Mouse (Mus musculus) retina, adult 2 months (tissue): Measurements from ENCODE around the gene Ston2.

Experiments
- DNase-seq: peaks from one replicate; pipeline ENCODE4 v3.0.0-alpha.2; 2012; ENCODE audit warnings: low read depth, low spot score

Ston2 gene

DNA sequence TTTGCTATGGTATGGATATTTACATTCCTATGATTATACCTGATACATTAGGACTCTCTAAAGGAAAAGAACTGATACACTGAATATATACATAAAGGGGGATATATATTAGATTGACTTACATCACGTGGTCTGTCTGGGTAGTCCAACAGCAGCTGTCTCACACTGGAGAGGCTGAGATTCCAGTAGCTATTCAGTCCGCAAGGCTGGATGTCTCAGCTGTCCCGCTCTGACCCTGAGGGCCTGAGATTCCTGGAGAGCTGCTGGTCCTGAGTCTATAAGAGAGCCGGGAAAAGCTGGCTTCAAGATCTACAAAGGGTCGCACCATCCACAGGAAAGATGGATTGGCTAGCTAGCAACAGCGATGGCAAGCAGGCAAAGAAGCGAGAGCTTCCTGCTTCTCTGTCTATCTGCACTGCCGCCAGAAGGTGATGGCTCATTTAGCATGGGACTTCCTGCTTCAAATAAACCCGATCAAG is at the start of gene Ston2:
Ston2 (minus strand) TSS at position 429 of the 479 bp plus-strand sequence.
- no peak for DNase-seq

DNA sequence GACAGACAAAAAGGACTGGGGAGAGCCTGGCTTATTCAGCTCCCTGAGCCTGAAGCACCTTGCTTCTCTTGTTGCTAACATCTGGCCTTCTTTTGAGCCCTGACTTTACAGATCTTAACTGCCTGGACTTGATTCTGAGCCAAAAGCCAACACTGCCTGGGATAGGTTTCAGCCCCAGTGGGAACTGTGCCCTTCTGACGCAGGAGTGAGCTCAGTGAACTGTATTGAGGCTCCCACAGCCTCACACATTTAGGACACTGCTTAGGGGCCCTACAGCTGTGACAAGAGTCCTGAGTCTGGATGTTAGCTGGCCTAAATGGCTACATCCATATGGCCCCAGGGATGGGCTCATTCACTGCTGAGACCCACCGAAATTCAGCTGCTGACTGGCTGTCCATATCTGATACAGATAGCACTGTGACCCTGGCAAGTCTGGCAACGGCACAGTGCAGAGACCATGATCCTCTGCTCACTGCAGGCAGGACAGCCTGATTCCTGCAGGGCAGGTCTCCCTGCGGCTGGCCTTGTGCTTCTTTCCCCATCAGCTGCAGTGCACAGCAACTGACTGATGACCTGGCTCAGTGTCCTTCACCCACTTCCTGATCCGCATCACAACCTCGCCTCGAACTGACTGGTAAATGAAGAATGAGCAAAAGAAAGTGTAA is 49.3 kb upstream of the Ston2 start:
- DNase-seq: no peak

DNA sequence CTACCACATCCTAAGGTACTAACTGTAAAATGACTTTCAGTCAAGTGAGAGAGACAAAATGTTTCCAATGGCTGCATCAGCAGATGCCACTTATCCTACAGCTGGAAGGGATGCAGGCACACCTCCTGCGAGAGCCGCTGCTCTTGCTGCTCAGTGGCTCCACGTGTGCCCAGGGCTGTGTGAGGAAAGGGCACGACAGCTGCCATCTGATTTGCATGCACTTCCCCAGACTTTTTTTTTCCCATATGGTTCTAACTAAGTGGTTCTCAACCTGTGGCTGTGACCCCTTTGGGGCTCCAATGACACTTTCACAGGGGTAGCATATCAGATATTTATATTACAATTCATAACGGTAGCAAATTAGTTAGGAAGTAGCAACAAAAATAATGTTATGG is 45.7 kb upstream of the Ston2 start:
- DNase-seq: no peak

DNA sequence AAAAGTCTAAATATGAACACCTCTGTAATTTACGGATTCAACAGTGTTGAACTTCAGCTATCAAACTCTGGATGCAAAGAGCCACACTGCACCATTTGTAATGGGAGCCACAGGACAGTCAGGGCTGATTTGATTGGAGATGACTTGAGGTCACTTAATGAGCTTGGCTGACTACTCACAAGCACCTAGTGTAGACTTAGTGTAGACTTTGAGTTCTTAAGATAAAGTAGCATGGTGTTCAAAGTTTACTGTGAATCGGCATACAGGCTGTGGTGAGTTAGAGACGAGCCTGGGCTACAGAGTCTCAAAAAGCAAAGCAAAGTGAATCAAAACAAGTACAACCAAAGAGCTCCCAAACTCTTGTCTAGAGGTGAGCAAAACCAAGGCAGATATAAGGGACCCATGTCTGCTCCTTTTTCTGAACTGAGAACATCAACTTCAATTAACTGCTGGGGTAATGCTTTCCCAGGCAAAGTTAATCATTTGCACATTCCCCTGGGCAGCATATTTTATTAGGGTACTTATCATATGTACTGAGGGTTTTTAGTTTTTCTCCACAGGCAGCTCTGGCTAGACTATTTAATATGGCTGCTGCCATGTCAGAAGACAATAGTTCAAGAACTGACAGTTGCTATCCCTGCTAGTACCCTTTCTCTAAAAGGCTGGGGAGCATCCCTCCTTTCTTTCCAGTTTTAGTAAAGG is 45.2 kb upstream of the Ston2 start:
- DNase-seq: no peak

DNA sequence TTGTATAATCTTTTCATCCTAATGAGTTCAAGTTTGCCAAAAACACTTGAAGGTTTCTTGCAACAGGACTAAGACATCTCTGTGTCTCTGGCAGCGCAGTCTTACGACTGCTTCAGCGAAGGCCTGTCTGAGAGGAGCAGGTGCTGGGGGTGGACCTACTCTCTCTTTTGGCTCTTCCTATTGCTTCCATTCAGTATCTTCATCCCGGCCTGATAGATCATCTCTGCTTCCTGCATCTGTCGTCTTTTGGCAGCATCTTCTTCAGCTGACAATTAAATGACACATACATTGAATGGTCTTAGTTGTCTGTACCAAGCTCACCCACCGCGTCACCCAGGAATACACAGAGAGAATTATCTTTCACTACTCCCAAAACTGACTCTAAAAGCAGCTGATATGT is 43.2 kb upstream of the Ston2 start:
- DNase-seq: no peak

DNA sequence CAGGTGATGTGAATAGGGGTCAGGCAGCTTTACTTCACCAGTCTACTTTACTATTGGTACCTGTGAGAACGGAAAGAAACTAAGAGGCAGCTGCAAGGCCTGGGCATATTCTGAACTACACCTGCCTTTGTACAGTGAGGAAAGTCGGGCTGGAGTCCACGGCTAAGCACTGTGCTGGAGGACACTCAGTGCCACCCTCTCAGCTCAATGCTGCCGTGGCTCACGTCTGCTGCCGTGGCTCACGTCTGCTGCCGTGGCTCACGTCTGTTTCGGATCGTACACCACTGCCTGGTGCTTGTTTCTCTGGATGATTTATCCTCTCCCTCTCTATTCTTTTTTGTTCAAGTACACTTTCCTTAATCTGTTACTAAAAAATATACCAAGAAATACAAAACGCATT is 32.3 kb upstream of the Ston2 start:
- no peak for DNase-seq

DNA sequence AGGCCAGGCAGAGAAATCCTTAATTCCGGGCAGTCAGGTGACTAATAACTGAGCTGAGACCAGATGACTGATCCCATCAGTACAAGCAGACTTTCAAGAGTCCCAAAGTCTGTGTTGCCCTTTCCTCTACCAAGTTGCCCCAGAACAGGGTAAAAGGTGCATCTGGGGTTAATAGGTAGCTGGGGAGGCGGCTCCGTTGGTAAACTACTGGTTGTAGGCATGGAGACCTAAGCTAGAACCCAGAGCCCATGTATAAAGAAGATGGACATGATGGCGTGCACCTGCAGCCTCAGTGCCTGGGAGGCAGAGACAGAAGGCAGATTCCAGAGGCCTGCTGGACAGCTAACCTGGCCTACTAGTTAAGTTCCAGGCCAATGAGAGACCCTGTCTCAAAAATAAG is 30.5 kb upstream of the Ston2 start:
- no peak for DNase-seq

DNA sequence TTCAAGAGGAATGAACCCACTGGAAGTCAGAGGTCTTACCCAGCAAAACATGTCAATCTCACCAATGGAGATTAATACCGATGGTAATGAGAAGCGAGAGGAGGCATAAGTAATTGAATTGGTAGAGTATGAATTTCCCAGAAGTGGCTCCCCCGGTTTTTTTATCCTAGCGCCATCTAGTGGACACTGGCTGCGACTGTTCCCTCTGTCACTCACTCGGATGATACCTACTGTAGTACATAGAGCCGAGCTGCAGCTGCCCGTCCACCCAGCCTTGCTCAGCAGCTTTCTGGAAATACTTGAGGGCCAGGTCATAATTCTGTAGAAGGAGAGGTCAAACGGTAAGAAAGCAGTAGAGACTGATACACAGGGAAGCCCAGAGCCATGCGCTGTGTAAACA is 27.8 kb upstream of the Ston2 start:
- peak; percentile 16 for DNase-seq

DNA sequence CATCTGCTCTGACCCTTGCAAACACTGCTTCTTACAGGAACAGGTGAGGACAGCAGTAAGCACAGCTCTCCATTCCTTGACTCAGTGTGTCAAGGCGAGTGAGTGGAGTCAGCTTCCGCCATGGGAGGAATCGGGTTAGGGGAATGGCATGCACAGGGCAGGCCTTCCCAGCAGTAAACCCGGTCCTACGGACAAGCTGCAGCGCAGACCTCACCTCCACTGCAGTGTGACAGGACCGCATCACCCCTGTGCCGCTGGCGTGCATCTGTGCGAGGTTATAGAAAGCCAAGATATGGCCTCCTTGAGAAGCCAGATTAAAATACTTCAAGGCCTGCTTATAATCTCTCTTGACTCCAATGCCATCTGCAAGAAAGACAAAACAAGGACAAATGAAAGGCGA is 27.4 kb upstream of the Ston2 start:
- no peak for DNase-seq

DNA sequence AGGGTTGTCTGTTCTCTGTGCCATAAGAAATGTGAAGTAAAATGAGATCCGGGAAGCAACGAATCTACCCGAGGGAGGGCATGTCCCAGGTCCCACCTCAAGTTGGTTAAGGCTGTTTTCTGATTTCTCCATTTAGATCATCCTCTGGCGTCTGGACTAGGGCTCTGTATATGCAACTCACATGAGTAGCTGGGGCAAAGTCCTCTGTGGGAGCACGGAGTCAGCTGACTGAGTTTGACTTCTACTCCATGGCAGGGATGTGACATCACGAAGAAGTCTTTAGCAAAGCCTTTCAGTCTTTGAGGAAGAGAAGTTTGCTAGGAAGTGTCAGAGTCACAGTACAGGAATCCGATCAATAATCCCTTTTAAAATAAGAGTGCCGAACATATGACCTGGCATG is 20.7 kb upstream of the Ston2 start:
- DNase-seq: no peak

DNA sequence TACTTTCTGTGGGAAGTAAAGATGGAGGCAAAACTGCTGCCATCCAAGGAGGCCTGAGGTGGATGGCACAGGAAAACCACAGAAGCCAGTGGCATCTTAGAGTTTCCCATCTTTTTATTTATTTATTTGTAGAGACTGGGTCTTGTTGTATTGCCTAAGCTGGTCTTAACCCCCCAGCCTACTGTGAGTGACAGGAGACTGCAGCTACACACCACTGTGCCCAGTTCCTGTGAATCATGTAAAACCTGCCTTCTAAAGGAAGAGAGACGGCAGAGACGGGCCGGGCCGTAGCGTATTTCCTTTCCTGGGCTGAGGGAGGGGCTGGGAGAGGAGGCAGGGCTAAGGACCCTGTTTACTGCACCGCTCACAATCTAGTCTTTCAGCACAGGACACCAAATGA is 19.6 kb upstream of the Ston2 start:
- no peak for DNase-seq

DNA sequence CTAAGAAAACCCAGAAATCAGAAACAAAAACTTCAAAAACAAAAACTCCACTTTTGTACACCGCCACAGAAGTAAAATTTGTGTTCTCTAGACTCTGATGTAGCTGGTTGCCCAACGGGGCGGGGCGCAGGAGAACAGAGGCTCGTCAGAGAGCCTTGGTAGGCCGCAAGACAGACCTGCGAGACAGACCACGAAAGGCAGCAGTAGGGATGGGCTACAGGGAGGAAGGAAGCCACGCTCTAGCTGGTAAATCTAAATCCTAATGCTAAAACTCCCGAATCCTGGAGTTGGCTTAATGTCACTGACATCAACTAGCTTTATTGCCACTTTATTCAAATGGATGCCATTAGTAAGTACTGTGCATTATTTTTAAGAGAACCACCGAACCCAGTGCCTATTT is 18.9 kb upstream of the Ston2 start:
- no peak for DNase-seq

DNA sequence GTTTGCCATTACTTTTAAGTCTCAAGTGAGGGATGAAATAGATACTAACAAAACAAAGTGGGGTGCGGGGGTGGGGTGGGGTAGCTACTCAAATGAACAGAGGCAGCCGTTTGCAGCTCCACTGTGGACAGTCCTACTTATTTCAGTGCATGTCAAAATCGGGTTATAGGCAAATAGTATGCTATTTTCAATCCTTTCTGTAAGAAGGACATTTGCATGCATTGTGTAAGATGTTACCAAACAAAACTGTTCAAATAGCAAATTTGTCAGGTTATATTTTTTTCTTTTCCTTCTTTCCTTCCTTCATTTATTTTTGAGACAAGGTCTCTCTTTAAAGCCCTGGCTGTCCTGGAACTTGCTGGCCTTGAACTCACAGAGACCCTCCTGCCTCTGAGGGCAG is 16.1 kb upstream of the Ston2 start:
- DNase-seq: no peak

DNA sequence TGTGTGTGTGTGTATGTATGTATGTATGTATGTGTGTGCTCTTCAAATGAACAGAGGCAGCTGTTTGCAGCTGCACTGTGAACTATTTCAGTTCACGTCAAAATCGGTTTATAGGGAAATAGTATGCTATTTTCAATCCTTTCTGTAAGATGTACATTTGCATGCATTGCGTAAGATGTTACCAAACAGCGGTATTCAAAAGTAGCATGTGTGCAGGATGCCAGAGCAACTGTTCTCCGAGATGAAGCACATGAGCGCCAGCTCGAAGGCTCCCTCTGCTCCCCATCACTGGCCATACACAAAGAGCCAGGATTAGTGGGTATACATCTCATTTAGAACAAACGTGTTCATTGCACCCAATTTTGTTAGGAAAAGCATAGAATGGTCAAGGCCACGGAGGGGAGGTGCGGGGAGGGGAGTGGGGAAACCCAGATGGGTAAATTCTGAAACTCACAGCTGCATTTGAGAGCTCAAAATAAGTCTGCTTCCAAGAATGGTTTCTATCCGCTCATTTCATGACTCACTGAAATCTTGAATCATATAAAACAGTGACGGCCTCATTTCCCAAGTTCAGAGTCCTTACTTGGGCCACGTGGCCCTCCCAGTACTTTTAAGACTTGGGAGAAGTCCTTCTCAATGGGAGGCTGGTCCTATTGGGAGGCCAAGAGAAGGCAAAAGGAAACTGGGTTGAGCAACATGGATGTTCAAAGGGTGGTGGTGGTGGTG is 15.2 kb upstream of the Ston2 start:
- DNase-seq: no peak

DNA sequence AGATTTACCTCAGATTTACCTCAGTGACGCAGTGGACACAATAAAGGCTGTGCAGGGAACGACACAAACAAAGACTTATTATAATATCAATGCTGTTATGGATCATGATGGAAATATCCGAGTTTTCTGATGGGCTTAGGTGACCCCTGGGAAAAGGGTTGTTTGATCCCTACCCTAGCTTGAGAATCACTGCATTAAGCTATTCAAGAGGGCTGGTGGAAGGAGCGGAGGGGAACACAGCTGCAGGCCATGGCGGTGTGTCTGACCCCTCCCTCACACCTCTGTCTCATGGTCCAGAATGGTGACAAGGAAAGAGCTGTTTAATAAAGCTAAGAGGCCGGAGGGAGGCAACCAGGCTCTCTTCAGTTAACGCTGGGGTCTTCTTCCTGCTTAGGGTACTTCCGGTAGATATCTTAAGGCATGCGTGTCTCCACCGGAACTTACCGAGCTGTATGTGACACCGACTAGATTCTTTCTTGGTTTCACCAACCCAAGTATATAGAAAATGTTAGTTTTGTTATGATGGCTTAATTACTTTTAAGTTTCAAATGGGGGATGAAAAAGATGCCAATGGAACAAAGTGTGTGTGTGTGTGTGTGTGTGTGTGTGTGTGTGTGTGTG is 14.5 kb upstream of the Ston2 start:
- no peak for DNase-seq

DNA sequence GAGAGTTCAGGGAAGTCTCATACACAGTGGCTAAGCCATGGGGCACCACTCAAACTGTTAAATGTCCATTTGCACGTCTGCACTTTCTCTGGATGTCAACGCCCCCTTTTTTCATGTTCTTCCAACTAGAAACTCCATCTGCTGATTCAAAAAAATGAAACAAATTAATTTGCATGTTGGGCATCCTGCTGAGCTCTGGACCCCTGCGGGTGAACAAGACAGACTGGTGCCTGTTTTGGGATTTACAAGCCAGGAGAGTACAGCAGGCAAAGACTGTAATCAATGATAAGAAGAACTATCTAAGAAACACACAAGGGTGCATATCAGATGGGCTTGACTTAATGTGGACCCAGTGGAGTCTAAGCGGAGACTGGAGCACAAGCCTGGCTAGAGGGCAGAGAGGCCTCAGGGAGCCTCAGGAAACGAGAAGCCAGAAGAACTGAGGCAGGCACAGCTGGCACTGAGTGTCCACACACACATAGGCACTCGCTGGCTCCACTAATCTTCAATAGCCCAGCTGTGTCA is 12.7 kb upstream of the Ston2 start:
- DNase-seq: no peak

DNA sequence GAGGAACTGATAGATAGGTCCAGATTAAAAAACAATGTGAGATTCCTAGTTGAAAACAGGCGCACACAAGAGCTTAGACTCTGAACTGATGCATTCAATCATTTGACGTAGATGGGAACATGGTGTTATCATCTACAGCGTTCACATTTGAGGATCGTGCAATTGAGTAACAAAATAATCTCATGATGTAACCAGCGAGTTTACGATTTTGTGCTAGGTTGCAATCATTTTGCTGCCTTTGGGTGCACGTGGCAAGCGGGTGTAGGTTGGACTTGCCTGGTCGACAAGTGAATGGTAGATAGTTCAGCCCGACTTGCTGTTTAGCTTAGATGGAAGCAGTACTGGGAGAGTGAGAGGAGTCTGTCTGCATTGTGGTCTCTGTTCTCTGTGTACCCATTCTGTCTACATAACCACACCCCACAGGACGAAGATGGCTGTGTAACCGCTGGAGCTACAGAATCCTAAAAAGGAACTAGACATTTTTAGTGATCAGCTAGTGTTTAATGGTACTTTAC is 11.7 kb upstream of the Ston2 start:
- DNase-seq: no peak

DNA sequence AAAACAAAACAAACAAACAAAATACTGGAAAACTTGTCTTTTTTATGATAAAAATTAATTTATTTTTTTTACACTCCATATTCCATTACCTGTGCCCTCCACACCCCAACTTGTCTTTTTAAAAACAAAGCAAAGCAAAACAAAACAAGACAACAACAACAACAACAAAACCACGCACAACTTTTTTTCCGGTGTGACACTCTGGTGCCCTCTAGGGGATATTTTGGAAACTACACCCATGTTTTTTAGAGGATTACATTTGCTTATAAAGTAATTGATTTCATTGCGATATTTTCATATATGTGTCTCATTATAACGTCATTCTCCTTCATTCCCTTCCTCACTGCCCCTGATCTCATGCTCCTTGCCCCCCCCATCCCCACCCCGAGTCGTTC is 11.2 kb upstream of the Ston2 start:
- no peak for DNase-seq

DNA sequence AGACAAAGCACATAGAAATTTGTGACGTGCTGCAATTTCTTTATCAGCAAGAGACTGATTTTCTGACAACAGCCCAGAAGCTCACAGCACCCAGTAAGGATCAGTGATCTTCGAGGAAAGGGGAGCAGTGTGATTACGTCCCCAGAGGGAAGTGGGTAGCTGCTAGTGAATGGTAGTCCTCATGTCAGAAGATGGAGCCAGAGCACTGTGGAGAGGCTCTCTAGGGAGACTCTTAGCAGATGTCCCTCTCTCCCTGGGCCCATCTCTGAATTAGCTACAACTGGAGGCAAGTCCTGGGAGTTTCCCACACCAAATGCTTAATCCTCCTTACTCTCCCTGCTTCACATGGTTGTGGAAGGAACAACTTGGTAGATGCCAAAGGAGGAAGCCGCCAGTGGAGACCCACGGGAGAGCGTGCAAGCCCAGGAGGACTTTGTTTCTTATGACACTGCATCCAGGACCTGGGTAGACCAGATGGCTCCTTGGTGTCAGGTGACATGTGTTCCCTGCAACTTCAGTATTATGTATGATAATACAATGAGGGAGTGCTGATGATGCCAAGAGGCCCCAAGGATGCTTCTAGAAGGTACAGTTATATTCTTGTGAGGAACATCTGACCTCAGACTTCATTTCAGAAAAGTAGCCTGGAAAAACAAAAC is 10.7 kb upstream of the Ston2 start:
- no peak for DNase-seq

DNA sequence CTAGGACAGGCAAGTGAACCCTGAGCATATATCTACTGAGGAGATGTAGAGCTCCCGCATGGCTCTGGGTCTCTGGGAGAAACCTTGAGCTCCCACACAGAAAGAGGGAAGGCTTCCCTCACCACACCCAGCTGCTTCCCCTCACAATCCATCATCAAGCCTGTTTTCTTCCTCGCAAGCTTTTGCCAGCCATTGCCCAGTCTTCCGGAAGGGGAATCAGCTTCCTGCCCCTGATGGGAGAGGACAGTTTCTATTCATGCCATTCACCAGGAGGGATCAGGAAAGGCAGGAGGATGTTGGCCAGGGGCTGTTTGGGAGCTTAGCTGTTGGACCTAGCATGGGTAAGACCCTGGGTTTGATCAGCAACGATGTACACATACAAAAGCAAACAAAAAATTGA is 8.6 kb upstream of the Ston2 start:
- no peak for DNase-seq

DNA sequence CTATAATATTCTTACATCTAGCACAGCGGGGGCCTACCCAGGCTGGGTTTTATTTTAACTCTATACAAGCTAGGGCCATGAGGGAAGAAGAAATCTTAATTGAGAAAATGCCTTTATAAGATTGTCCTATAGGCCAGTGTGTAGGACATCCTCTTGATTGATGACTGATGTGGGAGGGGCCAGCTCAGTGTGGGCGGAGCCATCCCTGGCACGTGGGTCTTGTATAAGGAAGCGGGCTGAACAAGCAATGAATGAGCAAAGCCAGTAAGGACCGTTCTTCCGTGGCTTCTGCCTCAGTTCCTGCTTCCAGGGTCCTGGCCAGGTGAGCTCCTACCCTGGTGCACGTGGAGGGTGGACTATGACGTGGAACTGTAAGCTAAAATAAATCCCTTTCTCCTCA is 5.1 kb upstream of the Ston2 start:
- no peak for DNase-seq
